Mouse (Mus musculus) lung, postnatal 4 days (tissue): Measurements from ENCODE around the gene Csk.

ENCODE experiments used
- DNase-seq, 2 experiments: peaks; one replicate each; pipeline ENCODE4 v3.0.0; 2021

Gene Csk

GRCm38 (mm10) chr9:57656631-57657350, 3.4 kb upstream of the Csk start:
- DNase-seq = peak in 1 of 2 experiments; percentile 65

DNA sequence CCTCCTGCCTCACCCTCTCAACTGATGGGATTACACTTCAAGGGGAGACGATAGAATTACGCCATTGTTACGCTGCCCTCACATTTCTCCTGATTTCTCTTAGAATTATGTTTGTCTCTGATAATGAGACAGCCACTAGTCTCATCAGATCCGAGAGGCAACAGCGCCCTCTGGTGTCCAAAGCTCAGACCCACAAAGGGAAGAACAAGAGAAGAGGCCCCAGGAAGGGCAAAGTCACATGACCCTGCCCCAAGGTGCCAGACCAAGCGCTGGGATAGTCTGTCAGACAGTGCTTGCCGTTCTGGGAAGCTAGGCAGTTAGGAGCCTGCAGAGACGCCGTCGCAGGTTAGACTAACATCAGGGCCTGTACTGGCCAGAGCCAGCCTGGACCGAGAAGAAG, 2.3 kb upstream of the Csk start:
- peak; percentile 89 to 95 for DNase-seq

DNA sequence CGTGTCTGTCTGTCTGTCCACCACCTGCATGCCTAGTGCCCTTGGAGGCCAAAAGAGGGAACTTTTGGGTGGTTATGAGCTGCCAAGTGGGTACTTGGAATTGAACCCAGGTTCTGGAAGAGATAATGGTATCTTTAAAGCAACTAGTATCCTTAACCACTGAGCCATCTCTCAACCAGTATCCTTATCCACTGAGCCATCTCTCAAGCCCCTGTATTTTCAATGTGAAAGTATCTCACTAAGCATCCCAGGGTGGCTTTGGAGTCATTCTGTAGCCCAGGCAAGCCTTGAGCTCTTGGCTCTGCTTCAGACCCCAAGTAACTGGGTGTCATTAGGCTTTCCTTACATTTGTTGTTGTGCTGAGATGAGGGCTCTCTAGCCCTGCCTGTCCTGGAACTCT, 1.5 kb upstream of the Csk start:
- no peak for DNase-seq

- no peak for DNase-seq
Observed at GRCm38 (mm10) chr9:57652855-57653254, 576 bp downstream of the Csk start.

GRCm38 (mm10) chr9:57652351-57652750, 1.1 kb downstream of the Csk start:
- DNase-seq = peak in 1 of 2 experiments; percentile 23

- DNase-seq = peak; percentile 59 to 61
Observed at GRCm38 (mm10) chr9:57650786-57651311, 2.6 kb downstream of the Csk start.

DNA sequence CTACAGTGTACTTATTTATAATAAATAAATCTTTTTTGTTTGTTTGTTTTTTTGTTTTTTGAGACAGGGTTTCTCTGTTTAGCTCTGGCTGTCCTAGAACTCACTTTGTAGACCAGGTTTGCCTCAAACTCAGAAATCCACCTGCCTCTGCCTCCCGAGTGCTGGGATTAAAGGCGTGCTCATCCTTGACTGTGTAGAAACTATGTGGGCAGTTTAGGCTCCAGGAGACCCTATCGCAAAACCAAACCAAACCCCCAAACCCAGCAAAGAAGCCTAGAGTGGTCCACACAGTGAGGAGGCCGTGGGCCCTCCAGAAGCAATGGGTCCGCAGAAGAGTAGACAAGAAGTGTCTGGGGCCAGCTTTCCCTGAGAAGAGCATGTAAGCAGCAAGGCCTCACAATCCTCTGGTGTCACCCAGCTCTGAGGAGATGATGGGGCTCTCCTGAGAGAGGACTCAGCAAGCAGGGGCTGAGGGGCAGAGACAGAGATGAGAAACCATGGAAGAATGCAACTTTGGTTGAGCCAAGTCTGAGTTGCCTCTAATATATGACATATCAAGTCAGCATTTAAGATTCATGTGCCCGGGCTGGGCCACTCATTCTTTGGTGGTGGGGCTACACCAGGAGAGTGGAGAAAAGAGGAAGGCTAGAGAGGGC, 3.2 kb downstream of the Csk start:
- no peak for DNase-seq

DNA sequence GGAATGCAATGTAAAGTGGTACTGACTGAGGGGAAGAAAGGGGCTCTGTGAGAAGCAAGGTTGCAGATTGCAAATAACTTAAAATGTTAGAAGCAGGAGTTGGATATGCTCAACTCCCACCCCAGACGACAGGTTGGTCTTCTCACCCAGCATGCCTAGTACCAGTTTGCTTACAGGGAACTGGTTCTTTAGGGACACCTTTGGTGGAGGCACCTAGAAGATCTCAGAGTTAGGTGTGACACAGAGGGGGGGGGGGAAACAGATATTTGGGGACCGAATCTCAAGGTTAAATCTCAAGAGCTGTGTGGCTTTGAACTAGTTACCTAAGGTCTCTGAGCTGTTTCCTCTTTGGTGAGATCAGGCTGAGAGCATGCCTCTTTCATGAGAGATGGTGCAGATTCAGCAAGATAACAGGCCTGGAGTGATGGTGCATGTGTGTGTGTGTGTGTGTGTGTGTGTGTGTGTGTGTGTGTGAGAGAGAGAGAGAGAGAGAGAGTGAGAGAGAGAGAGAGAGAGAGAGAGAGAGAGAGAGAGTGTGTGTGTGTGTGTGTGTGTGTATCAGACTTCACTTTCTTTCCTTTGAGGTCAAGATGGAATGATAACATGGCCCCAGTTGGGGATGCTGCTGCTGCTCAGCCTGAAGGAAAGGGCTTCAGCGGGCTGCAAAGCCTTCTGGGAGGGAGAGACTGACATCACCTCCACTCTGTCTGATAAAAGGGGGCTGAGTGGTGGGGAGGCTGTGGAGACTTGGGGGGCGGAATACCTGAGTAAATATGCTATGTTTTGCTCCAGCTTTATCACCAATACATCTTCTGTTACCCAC, 5.9 kb downstream of the Csk start:
- DNase-seq = no peak

- no peak for DNase-seq
Observed at GRCm38 (mm10) chr9:57646551-57647103, 6.8 kb downstream of the Csk start.

DNA sequence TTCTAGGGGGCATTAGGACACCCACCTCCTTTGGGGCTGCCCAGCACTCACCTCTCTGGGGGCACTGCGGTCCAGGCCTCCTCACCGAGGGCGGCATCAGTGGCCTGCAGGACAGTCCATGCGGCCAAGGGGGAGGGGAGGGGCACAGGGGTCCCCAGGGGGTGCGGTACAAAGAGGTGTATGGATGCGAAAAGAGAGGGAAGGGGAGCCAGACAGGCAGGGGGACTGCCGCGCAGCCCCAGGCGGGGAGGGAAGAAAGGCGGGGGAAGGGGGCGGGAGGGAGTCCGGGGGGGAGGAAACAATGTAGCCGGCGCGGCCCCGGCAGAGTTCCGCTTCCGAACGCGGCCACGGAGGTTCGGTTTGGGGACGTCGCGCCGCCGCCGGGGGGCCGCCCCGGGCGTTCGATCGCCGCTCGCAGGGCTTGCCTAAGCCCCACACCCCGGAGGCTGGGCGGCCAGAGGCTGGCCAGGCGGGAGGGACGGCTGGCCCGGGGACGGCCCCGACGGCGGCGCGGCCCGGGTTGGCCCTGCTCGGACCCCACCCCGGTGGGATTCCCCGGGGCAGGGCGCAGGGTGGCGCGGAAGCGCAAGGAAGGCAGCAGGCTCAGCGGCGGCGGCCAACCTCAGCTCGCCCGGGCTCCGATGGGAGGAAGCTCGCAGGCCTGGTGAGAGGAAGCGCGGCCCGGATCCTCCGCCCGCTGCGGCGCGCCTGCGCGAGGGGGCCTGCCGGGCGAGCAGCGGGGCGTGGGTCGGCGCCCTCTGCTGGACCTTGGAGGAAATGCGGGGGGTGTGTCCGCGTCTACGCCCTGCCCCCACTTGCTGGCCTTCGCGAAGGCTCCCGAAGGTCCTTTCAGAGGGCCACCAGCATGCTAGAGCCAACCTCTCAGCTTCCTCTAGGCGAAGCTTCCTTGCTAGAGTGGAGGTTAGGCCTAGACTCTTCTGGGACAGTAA, 8.2 kb downstream of the Csk start:
- peak; percentile 96 to 97 for DNase-seq

DNA sequence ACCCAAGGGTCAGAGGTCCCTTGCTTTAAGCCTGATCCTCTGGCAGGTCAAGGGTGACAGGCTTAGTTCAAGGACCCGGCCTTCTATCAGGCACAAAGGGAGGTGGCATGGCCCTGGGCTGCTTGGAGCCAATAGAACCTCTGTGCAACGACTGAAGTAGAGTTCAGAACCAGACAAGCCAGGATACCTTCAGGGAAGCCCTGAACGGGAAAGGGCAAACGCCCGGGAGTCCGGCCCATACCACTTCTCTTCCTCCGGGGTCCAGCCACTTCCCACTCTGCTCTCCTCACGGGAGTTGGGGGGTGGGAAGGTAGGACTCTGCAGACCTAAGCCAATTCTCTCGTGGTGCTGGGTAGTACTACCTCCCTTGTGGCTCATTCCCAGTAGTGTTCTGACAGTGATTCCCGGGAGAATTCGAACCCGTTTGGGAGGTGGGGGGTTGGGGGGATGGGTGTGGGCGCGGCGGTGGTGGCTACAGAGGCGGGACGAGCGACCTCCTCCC, 8.9 kb downstream of the Csk start:
- no peak for DNase-seq

DNA sequence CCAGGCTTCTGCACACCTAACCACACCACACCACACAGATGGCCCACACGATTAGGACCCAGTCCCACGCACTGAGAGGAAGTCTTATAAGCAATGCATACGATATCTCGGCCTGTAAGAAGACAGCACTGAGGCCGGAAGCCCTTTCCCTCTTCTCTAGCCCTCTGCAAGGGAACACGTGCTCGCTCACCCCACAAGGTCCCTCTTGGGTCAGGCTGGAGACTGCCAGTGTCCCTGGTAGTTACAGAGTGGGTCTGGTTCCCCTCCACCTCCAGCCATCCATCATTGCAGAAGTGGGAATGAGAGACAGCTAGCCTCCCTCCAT, 9.6 kb downstream of the Csk start:
- DNase-seq = peak in 1 of 2 experiments; percentile 50

DNA sequence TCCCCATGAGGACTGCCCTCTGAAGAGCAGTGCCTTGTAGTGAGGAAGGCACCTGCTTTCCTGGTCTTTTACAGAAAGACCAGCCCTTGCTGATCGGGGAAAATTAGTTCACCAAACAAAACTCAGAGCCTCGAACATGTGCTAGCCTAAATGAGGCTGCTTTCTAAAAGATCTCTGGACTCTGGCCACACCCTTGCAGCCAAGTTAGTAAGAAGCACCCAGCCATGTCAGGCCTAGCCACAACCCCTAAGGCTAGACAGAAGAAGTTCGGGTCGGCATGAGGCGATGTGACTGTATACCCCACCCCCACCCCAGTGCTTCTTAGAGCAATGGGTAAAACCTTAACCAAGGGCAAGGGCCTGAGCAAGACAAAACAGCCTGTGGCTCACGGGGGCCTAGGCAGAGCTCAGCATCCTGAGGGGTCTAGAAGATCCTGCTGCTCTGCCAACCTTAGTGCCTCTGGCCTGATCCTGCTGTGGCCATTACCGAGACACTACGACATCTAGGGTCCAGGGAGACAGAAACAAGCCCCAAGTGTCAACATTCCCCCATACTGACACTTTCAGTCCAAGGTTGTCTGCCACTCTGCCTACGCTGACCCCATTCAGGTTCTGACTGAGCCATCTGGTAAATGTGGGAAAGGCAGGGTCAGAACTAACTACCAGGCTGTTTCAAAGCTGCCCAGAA, 10.1 kb downstream of the Csk start:
- DNase-seq = no peak

DNA sequence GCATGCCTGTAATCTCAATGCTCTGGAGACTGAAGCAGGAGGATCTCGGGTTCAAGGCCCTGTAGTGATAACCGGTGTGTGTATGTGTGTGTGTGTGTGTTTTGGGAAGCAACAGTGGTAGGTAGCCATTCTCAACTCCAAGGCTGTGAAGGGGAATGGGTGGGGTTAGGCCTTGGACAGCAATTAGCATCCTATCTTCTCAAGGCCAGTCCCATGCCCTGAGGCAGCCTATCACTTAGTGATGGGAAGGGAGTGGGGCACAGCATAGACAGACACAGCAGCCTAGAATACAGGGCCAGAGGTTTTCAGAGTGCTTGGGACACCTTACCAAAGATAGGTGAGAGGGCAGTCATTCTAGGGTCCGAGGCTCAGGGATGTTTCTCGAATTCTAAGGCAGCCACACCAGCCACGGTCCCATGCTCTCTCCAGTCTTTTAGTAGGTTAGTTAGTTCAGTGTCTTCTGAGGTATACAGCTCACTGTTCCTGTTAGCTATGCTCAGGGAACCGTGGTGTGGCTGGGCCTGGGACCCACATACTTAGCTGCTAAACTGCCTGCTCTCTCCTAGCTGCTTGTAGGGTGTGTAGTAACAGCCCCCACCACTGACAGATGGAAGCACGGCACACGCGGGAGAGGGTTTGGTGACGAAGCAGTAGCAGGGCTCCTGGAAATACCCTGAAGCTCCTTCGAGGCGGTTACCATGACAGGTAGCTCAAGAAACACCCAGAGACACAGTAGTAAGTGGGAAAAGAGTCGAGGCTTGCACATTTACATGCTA, 11.5 kb downstream of the Csk start:
- no peak for DNase-seq

DNA sequence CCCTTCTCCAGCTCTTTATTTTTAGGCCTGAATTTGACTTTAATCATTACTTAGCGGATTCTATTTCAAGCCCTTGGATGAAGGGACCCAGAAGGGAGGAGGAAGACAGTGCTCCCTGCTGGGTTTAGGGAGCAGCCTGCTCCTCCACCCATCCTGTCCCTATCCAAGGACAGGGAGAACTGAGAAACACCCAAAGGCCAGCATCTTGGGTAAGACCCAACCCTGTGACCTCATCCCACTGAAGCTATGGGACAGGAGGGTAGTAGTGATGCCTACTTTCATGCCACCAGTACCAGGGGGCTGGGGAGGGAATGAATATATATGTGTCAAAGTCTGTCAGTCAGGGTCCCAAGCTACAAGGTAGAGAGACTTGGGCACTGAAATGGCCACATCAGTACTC, 12.4 kb downstream of the Csk start:
- DNase-seq = no peak

DNA sequence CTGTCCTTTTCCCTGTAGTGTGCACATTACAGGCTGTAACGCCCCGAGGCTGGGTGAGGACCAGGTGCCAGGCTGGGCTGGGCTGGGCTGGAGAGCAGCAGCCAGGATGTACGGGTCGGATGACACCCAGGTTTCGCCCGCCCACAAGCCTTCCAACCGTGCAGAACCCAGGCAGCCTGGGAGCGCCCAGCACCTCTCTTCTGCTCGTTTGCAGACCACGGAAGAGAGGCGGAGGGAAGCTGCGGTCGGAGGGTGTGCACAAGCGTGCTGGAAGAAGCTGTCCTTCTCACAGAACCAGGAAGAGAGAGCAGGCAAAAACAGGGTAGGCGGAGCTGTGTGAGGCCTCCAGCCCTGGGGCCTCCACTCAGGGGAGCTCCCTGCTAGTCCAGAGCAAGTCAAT, 13.0 kb downstream of the Csk start:
- DNase-seq = peak; percentile 84 to 90

GRCm38 (mm10) chr9:57639661-57640328, 13.6 kb downstream of the Csk start:
- no peak for DNase-seq

DNA sequence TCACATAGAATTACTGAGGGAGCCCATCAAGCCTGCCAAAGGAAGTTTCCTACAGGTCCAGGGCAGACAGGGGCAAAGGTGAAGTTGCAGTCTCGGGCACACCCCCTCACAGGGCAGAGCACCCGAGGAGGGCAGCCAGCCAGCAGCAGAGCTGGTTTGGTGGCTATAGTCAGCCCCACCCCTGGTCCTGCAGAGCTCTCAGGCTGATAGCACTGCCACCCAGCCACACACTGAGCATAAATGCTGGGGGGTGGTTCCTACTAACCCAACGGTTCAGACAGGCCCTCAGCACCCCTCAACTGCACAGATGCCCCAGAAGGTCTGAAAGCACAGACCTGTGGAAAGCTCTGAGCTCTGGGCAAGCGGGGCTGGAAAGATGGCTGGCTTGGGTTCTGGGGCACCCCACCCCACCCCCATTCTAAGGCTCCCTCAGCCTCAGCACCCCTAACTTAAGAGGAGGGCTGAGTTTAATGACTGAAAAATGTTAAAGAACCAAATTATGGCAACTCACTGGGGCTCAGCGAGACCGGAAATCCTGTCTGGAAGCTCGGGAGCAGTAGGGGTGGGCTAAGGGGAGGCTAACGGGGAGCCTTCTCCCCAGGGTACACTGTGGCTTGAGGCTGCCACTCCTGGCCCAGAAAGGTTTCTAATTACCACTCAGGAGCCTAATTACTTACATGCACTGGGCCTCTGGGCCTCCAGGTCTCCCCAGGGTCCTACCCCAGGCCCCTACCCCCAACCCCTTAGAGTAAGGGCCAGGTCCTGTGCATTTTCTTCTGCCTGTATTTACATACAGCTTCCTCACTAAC, 14.6 kb downstream of the Csk start:
- peak; percentile 78 to 87 for DNase-seq

- peak; percentile 87 to 92 for DNase-seq
Observed at GRCm38 (mm10) chr9:57637741-57638322, 15.6 kb downstream of the Csk start.
